Mouse (Mus musculus): ENCODE results near the gene Zfp961.
"Not testable (repeated sequence)": the region's sequence is repeated elsewhere in the genome, so short reads cannot be mapped to it uniquely, and the experiment has no call there.

Zfp961 gene

DNA sequence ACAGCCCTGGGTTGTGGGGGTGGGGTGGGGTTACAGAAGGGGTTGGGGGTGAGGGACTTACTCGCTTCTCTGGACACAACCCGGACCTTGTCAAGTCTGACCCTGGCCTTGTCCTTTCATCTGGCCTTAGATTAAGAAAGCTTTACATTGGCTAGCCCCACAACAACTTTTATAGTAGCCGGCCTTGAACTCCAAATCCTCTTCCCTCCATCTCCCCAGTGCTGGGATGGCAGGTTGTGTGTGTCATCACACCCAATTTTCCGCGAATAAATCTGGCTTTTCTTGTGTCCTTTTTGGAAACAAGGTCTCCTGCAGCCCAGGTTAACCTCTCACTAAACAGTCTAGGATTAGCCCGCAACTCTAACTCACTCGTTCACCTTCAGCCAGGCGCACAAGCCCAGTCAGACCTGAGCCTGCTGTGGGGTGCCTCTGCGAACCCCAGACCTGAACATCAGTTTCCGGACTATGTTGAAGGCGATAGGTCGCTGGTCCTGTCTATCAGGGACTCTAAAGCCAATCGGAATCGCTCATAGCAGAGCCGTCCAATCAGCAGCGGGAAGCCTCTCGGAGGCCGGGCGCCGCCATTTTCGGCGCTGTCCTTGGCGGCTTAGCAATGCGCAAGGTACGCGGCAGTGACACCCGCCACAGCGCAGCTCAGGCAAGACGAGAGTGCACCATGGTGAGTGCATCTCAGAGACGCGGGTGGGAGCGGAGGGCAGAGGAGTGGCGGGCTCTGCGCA, at the start of gene Zfp961:
Gene Zfp961, plus strand, starts transcription at position 557 of the 740 bp plus-strand sequence.
- peak; percentile 99 for DNase-seq

GRCm38 (mm10) chr8:71903084-71903483, 47.8 kb upstream of the Zfp961 start:
- DNase-seq: not testable (repeated sequence)

GRCm38 (mm10) chr8:71906809-71907208, 44.0 kb upstream of the Zfp961 start:
- DNase-seq: no peak

DNA sequence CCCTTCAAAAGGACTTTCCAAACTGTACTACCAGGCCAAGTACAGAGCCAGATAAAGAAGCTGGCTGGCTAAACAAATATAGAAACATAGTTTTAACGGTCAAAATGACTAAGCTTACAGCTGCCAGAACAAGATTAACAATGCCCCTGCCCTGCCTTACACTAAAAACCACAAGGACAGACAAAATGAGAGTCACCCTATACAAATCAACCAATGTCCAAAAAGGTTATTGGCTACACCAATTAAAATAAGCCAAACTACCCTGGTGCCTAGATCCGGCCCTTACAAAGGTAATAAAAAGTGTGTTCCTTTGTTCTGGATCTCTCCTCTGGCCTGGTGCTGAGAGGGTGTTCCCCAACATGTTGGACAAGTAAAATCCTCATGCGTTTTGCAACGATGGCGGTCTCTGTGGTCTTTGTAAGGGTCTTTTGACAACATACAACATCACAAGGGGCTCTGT, 43.0 kb upstream of the Zfp961 start:
- no peak for DNase-seq

GRCm38 (mm10) chr8:71908309-71909261, 42.3 kb upstream of the Zfp961 start, which contains the start of the genes Zfp882 and Zfp617:
Zfp882 (plus strand) TSS chr8:71908608.
Zfp617 (plus strand) TSS chr8:71908635.
- DNase-seq: peak; percentile 93

DNA sequence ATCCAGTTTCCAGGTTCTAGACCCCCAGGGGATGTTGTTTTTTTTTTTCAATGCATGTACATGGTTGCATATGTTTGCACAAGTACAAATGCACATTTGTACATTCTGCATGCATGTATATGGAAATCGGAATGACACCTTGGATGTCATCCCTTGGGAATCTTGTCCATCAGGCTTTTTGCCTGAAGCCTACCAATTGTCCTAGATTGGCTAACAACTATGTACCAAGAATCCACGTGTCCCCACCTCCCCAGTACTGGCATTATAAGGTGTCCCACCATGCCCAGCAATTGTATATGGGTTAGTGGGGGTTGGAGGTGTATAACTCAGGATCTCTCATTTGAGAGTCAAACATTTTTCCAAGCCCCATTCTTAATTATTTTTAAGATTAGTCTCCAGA, 38.6 kb upstream of the Zfp961 start:
- DNase-seq: no peak

DNA sequence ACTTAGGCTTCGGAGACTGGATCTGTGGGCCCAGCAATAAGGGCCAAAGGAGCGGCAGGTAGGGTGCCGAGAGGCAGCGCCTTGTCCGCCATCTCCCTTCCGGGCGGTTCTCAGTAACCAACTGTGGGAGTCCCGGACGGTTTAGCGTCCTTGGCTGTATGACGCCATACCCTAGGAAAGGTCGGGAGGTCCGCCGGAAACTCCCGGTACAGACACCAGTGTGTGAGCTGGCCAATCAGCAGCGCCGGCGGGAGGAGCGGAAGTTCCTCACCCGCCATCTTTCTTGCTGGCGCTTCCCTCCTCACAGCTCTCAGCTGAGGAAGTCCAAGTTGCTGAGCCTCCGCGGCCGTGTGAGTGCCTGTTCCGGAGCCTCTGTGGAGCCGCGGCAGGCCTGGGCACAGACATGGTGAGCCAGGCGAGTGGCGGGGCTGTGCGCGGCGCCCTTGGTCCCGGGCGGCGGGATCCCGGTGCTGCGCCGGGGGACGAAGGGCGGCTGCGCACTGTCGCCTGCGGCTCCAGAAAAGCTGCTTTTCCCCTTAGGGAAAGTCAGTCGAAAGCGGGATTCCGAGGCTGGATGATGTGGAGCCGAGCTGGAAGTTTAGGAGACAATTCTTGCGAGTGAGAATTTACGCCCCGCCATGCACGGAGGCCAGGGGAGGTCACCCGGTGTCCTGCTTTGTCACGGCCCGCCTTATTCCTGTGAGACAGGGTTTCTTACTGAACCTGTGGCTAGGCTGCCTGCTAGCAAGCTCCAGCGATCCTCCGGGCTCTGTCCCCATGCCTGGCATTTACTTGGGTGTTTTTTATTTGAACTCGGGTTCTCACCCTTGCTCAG, 28.1 kb upstream of the Zfp961 start:
- peak; percentile 94 to 96 for DNase-seq

DNA sequence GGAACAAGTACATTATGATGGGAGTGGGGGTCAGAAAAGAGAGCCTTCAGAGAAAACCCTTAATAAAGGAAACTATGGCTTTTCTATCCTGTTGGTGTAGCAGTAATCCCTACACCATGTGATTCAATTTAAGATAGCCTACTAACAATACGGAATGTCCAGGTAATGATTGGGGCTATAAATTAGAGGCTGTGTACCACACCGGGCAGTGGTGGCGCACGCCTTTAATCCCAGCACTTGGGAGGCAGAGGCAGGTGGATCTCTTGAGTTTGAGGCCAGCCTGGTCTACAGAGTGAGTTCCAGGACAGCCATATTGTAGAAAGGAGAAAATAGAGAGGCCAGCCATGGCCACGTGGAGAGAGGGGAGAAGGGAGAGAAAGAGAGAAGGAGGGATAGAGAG, 25.0 kb upstream of the Zfp961 start:
- DNase-seq: no peak

DNA sequence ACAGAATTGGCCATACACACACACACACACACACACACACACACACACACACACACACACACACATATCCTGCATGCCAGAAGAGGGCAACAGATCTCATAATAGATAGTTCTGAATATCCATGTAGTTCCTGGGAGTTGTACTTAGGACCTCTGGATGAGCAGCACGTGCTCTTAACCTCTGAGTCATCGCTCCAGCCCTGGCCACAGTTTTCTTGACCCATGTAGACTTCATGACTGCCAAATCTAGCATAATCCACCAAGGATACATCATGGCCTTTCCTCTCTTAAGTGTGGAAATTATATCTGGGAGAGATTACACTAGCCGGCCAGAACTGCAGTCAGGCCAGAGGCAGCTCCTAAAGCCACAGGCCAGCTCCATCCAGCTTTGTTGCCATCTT, 24.3 kb upstream of the Zfp961 start:
- DNase-seq: no peak

DNA sequence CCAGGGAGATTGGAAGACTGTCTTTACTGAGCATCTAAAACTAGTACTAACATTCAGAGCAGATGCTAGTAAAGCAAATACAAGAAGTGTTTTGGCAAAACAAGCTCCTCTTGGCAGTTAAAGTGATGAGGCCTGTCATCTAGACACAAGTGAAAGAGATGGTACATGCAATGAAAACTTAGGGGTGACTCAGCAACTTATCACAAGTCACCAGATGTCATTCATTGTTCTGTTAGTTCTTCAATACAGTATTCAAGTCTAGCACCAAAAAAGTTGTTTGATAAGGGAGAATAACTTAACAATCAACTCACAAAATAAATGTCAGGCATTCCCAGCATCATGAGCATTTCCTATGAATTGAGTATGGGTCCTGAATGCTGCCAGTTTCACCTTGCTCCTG, 23.1 kb upstream of the Zfp961 start:
- no peak for DNase-seq

DNA sequence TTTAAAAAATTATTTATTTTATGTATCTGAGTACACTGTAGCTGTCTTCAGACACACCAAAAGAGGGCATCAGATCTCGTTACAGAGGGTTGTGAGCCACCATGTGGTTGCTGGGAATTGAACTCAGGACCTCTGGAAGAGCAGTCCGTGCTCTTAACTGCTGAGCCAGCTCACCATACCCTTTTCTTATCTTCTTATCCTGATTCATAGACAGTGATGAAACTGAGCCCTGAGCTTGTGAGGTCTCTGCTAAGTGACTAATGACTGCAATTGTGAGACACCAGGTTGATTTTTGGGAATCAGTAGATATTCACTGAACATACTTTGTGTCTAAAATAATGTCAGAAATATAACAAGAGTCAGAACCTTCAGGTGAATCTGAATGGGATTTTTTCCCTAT, 12.8 kb upstream of the Zfp961 start:
- DNase-seq: not testable (repeated sequence)

- DNase-seq: peak in 1 of 2 experiments; percentile 11
These were observed 10.3 kb upstream of the Zfp961 start for GRCm38 (mm10) chr8:71940293-71941208.

DNA sequence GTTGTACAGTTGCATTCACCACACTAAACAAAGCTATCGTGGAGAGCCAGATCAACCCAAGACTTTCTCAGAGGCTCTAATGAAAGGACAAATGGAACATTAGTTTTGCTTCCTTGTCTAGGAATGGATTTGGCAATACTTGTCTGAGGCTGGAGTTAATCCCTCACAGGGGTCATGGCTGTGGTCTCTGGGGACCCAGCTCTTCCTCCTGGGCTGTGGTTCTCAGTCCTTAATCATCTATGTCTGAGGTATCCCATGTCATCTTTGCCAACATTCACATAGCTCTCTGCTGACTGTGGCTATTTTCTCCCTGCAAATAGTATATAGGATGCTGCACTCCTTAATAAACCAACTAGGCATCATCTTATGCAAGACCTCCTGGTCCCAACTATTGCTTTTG, 9.1 kb upstream of the Zfp961 start:
- no peak for DNase-seq

DNA sequence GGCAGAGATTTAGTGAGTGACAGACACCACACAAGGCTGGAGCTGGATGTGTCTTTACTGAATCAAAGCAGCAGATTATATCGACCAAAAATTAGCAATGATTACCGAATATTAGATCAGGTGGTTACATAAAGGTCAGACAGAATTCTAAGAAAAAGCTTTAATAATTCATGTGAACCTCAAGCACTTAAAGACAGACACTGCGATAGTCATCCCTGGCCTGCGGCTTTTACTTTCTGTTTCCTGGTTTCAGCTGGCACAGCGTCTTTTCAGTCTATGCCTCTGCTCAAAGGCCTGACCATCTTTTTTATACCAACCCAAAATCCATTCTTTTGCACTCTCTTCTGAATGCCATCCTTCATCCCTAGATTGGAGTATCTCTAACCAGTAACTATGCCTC, 2.2 kb upstream of the Zfp961 start:
- DNase-seq: no peak

DNA sequence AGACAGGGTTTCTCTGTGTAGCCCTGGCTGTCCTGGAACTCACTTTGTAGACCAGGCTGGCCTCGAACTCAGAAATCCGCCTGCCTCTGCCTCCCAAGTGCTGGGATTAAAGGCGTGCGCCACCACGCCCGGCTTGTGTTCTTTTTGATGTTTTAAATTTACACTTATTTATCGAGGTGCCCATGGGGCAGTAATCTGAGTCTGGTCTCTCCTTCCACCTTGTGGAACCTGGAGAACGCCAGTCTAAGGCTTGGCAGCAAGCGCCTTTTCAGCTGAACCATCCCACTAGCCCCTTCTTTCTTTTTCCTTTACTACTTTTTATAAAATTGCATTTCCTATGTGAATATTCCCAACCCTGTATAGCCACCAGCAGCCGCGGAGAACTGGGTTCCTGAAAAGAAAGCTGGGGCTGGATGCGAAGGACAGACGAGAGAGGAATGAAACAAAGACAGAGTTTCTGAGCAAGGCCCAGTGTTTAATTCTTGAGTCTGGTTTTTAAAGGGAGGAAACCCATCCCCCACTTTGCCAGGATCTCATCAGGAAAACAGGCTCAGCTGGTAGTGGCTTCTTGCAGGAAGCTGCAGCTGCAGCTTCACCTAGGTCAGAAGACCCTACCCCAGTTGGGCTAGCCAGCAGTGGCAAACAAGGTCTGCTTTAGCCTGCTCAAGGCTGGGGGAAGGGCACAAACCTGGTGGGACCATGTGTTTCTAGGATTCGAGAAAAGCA, 761 bp downstream of the Zfp961 start:
- DNase-seq: peak; percentile 16 to 35

GRCm38 (mm10) chr8:71952489-71952888, 1.7 kb downstream of the Zfp961 start:
- DNase-seq: no peak

GRCm38 (mm10) chr8:71952961-71953700, 2.3 kb downstream of the Zfp961 start:
- DNase-seq: not testable (repeated sequence)

- DNase-seq: no peak
These were observed 3.8 kb downstream of the Zfp961 start for GRCm38 (mm10) chr8:71954666-71955065.

- DNase-seq: no peak
These were observed 9.6 kb downstream of the Zfp961 start for GRCm38 (mm10) chr8:71960483-71960882.

DNA sequence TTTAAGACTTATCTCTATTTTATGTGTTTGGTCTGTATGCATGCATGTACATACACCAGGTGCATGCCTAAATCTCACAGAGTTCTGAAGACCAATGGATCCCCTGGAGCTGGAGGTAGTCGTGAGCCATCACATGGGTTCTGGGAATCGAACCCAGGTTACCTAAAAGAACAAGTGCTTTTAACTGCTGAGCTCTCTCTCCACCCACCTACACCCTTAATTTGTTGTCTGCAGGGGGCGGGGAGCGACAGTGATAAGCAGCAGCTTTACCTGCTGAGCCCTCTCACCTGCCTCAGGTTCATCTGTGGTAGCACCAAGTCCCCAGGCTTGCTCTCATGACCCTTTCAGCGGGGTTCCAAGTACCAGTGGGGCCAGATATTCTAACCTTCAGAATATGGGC, 11.0 kb downstream of the Zfp961 start:
- no peak for DNase-seq

All from cerebellum, postnatal 10 days (tissue).